Mouse (Mus musculus) thymus, adult 2 months (tissue): ENCODE data around the gene Epsti1. TPM values are rescaled to one million over a fixed set of nuclear protein-coding genes. Genes with fewer than 3 reads are reported as not detected.

Experiments
- DNase-seq: peaks from one replicate; pipeline ENCODE4 v3.0.0; 2021
- H3K27ac ChIP-seq: fragments of 200-500 bp; 2 replicates; pipeline ENCODE4 v1.5.1; 2012; ENCODE audit warnings: low read length, control low read depth; ENCODE audit not compliant: control insufficient read depth, insufficient read depth
- H3K27me3 ChIP-seq: fragments of 200-500 bp; 2 replicates; pipeline ENCODE4 v1.6.1; 2012; ENCODE audit warnings: mild to moderate bottlenecking, low read length, moderate library complexity, mixed read lengths; ENCODE audit not compliant: control insufficient read depth, insufficient read depth
- H3K36me3 ChIP-seq: fragments of 200-500 bp; 2 replicates; pipeline ENCODE4 v1.6.1; 2012; ENCODE audit warnings: mild to moderate bottlenecking, low read length, moderate library complexity; ENCODE audit not compliant: control insufficient read depth, insufficient read depth
- H3K4me1 ChIP-seq: fragments of 200-500 bp; replicated peaks from 2 replicates; pipeline ENCODE4 v1.6.1; 2012; ENCODE audit warnings: low read length; ENCODE audit not compliant: control insufficient read depth, insufficient read depth
- H3K4me3 ChIP-seq: fragments of 200-500 bp; 2 replicates; pipeline ENCODE4 v1.5.1; 2012; ENCODE audit warnings: mild to moderate bottlenecking, low read length, control low read depth, moderate library complexity; ENCODE audit not compliant: control insufficient read depth, insufficient read depth
- CTCF ChIP-seq: fragments of 200-500 bp; IDR thresholded peaks from 2 replicates; pipeline ENCODE4 v1.5.1; 2012; ENCODE audit warnings: mild to moderate bottlenecking, control low read depth, low read length, moderate library complexity, borderline replicate concordance; ENCODE audit not compliant: control insufficient read depth, poor library complexity, insufficient read depth; ENCODE audit errors: extremely low read depth
- POLR2A ChIP-seq: fragments of 200-500 bp; IDR thresholded peaks from 2 replicates; pipeline ENCODE4 v1.6.1; 2012; ENCODE audit warnings: mild to moderate bottlenecking, low read length, control low read depth, moderate library complexity; ENCODE audit not compliant: control insufficient read depth, poor library complexity, insufficient read depth; ENCODE audit errors: extremely low read depth
- WGBS: fragments of 180-500 bp; shearing (Covaris S2); methylation state at CpG from one replicate; pipeline ENCODE4 v1.1.7; 2018; 5-methylcytosine and 5-hydroxymethylcytosine counted together
- polyA plus RNA-seq: library from polyadenylated mRNA; depleted of rRNA; stranded (reverse); fragments of >200 nt; gene quantifications from 2 replicates; pipeline ENCODE4 v1.2.3, GENCODE M21; 2012

Epsti1 gene
- polyA plus RNA-seq, 1 experiment: 48.6 TPM

- no peak for DNase-seq
- TF ChIP-seq POLR2A (no peak), CTCF (no peak)
These were observed 17.6 kb downstream of the Epsti1 start for GRCm38 (mm10) chr14:77921641-77922040.

GRCm38 (mm10) chr14:77923076-77923865, 19.2 kb downstream of the Epsti1 start:
- Histone ChIP-seq H3K4me1 (no peaks in the 10 kb centered on the region; the same call in 1 of the 2 replicates), H3K27me3 (no peaks in the 10 kb centered on the region), H3K4me3 (no peak overlapping the region), H3K27ac (no peak overlapping the region), H3K36me3 (peaks cover 14% of the 10 kb centered on the region)
- WGBS: 86% methylated on average over 6 of the region's 6 CpGs
- no peak for TF ChIP-seq POLR2A
- DNase-seq: no peak

More at GRCm38 (mm10) chr14:77921641-77922040, 17.6 kb downstream of the Epsti1 start:
- no peak overlapping the region for H3K4me3 ChIP-seq
- 92% methylated on average over 8 of the region's 8 CpGs for WGBS
- peaks cover 14% of the 10 kb centered on the region for H3K36me3 ChIP-seq
- no peaks in the 10 kb centered on the region; the same call in 1 of the 2 replicates for H3K4me1 ChIP-seq
- no peaks in the 10 kb centered on the region for H3K27me3 ChIP-seq
- no peak overlapping the region for H3K27ac ChIP-seq

GRCm38 (mm10) chr14:77925414-77925813, 21.4 kb downstream of the Epsti1 start:
- H3K4me1 ChIP-seq: peaks cover 4% of the 10 kb centered on the region
- H3K27me3 ChIP-seq: no peaks in the 10 kb centered on the region
- no peak for TF ChIP-seq POLR2A
- no peak for TF ChIP-seq CTCF
- H3K4me3 ChIP-seq: no peak overlapping the region
- DNase-seq: no peak
- H3K27ac ChIP-seq: no peak overlapping the region
- peaks cover 13% of the 10 kb centered on the region for H3K36me3 ChIP-seq
- 97% methylated on average over 10 of the region's 10 CpGs for whole genome bisulfite sequencing

GRCm38 (mm10) chr14:77926718-77927117, 22.7 kb downstream of the Epsti1 start:
- Histone ChIP-seq H3K36me3 (peaks cover 14% of the 10 kb centered on the region), H3K27me3 (no peaks in the 10 kb centered on the region), H3K27ac (no peak overlapping the region), H3K4me1 (peaks cover 4% of the 10 kb centered on the region), H3K4me3 (no peak overlapping the region)
- peak; percentile 61 for DNase-seq
- 69% methylated on average over 3 of the region's 3 CpGs for WGBS
- TF ChIP-seq CTCF: no peak
- no peak for TF ChIP-seq POLR2A

- 38% methylated on average over 6 of the region's 6 CpGs for WGBS
- DNase-seq: peak; percentile 77
- Histone ChIP-seq H3K27ac (no peak overlapping the region), H3K4me1 (peaks cover 12% of the 10 kb centered on the region), H3K27me3 (no peaks in the 10 kb centered on the region), H3K4me3 (no peak overlapping the region), H3K36me3 (peaks cover 23% of the 10 kb centered on the region)
- TF ChIP-seq POLR2A: no peak
- no peak for TF ChIP-seq CTCF
These were observed 24.0 kb downstream of the Epsti1 start for GRCm38 (mm10) chr14:77928021-77928420.

- DNase-seq: no peak
- no peaks in the 10 kb centered on the region for H3K27me3 ChIP-seq
- TF ChIP-seq POLR2A: no peak
- TF ChIP-seq CTCF: no peak
- peaks cover 12% of the 10 kb centered on the region for H3K4me1 ChIP-seq
- no peak overlapping the region for H3K27ac ChIP-seq
- no peak overlapping the region for H3K4me3 ChIP-seq
- H3K36me3 ChIP-seq: peaks cover 29% of the 10 kb centered on the region
- WGBS: 96% methylated on average over 5 of the region's 5 CpGs
These were observed 24.6 kb downstream of the Epsti1 start for GRCm38 (mm10) chr14:77928653-77929052.

GRCm38 (mm10) chr14:77929139-77929678, 25.2 kb downstream of the Epsti1 start:
- DNase-seq: no peak
- TF ChIP-seq POLR2A (no peak), CTCF (no peak)
- Histone ChIP-seq H3K4me3 (no peak overlapping the region), H3K4me1 (peaks cover 12% of the 10 kb centered on the region), H3K27ac (no peak overlapping the region), H3K36me3 (peaks cover 33% of the 10 kb centered on the region), H3K27me3 (no peaks in the 10 kb centered on the region)
- 52% methylated on average over 2 of the region's 2 CpGs for WGBS
